Mouse (Mus musculus) bone marrow, adult 2 months (tissue): ENCODE measurements at regions not wholly inside any gene's neighbourhood (a gene's known extent, or its start where the extent isn't known, plus 50 kb on each side); places are given as distances from the start of the nearest gene placed in this dataset.

ENCODE experiments used
- CTCF ChIP-seq: fragments of 200-500 bp; IDR thresholded peaks from 2 replicates; pipeline ENCODE4 v1.5.1; 2011; ENCODE audit warnings: low read length, control low read depth; ENCODE audit not compliant: control insufficient read depth, insufficient read depth
- POLR2A ChIP-seq: fragments of 200-500 bp; IDR thresholded peaks from 2 replicates; pipeline ENCODE4 v1.6.1; 2011; ENCODE audit warnings: low read depth, mild to moderate bottlenecking, control low read depth, low read length, borderline replicate concordance; ENCODE audit not compliant: control insufficient read depth

- TF ChIP-seq POLR2A (no peak), CTCF (no peak)
Observed at GRCm38 (mm10) chr3:103514061-103514460, 61.0 kb upstream of the Syt6 start.
